Mouse (Mus musculus) midbrain, embryonic 16.5 days (tissue): ENCODE results near the gene D130043K22Rik. TPM values are rescaled to one million over a fixed set of nuclear protein-coding genes. Genes with fewer than 3 reads are reported as not detected.
A peak's percentile ranks its signal among the peaks of the same experiment; 100 is the strongest.

ENCODE experiments used
- ATAC-seq: fragments of 200-750 bp; cut with Nextera tagmentation; 2 replicates; pipeline ENCODE4 v1.8.0; 2017; ENCODE audit warnings: moderate TSS enrichment
- H3K27ac ChIP-seq: fragments of 300-500 bp; sonication (generic); 2 replicates; pipeline ENCODE4 v1.5.1; 2014; ENCODE audit warnings: mild to moderate bottlenecking, low read length, mixed read lengths
- H3K27me3 ChIP-seq: fragments of 300-500 bp; sonication (generic); 2 replicates; pipeline ENCODE4 v1.6.1; 2014; ENCODE audit warnings: low read depth, low read length, mixed read lengths; ENCODE audit not compliant: control insufficient read depth, insufficient read depth
- H3K36me3 ChIP-seq: fragments of 300-500 bp; sonication (generic); 2 replicates; pipeline ENCODE4 v1.6.1; 2014; ENCODE audit warnings: mild to moderate bottlenecking, low read length, moderate library complexity, mixed read lengths; ENCODE audit not compliant: control insufficient read depth, insufficient read depth
- H3K4me1 ChIP-seq: fragments of 300-500 bp; sonication (generic); 2 replicates; pipeline ENCODE4 v1.6.1; 2014; ENCODE audit warnings: mild to moderate bottlenecking, low read length, mixed read lengths; ENCODE audit not compliant: control insufficient read depth, insufficient read depth
- H3K4me2 ChIP-seq: fragments of 300-500 bp; sonication (generic); 2 replicates; pipeline ENCODE4 v1.6.1; 2014; ENCODE audit warnings: mild to moderate bottlenecking, low read length, mixed read lengths
- H3K4me3 ChIP-seq: fragments of 300-500 bp; sonication (generic); 2 replicates; pipeline ENCODE4 v1.5.1; 2014; ENCODE audit warnings: low read depth, mild to moderate bottlenecking, low read length, moderate library complexity, mixed read lengths
- H3K9ac ChIP-seq: fragments of 300-500 bp; sonication (generic); 2 replicates; pipeline ENCODE4 v1.6.1; 2014; ENCODE audit warnings: low read depth, low read length, mixed read lengths
- H3K9me3 ChIP-seq: fragments of 300-500 bp; sonication (generic); replicated peaks from 2 replicates; pipeline ENCODE4 v1.6.1; 2014; ENCODE audit warnings: mild to moderate bottlenecking, low read length, mixed read lengths; ENCODE audit not compliant: control insufficient read depth, poor library complexity, severe bottlenecking
- WGBS: fragments of 180-500 bp; shearing (Covaris S2); extraction: QIAGEN DNeasy Blood & Tissue Kit; methylation state at CpG from one replicate; pipeline ENCODE4 v1.1.7; 2014; 5-methylcytosine and 5-hydroxymethylcytosine counted together
- polyA plus RNA-seq: library from polyadenylated mRNA; unstranded; fragments of >200 nt; fragmentation: Nextera tagmentation; extraction: Ambion mirVana; gene quantifications from 2 replicates; pipeline ENCODE4 v1.2.1, GENCODE M21; 2015

The D130043K22Rik gene
- polyA plus RNA-seq: 8.9 and 10.2 TPM in 2 replicates

DNA sequence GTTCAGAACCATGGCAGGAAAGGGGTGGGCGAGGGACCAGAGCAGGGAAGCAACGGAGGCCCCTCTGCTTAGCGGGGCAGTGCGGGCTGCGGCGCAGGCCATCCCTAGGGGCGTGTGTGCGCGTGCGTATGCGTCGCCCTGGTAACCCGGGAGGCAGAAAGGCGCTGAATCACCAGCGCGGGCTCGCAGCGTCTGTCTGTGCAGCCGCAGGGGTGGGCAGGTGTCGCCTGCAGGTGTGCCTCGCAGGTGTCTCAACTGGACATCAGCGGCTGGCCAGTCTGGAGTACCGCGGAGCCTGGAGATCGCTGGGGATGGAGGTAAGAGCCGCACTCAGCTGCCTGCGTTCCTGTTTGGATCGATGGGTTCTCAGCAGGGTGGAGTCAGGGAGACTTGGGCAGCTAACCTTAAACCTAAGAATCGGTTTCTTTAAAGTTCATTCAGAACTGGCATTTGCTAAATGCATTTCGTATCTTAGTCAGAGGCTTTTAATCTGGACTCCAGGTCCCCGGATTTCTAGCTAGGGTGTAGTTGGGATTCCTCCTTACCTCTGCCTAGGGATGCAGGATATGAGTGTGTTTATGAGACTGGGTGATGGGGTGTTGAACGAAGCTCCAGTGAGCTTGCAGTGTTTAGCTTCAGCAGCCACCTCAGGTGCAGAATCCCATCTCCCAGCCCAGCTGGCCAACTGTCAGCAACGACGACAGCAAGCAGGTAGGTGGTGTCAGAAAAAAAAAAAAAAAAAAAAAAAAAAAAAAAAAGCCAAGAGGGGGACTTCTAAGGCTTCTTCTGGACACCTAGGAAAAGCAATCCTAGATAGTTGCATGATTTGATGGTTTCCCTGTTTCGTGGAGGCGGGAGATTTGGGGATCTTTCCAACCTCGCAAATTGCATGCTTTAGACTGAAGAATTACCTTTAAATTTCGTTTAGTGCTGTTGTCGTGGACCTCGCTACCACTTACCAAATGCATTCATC, at the start of gene D130043K22Rik:
D130043K22Rik (plus strand) TSS at position 153 of the 973 bp plus-strand sequence.
- Histone ChIP-seq H3K27ac (peak within 1 kb of the TSS; percentile 55; the same call in 1 of the 2 replicates), H3K9me3 (no peaks in the 10 kb centered on the region), H3K27me3 (no peaks in the 10 kb centered on the region), H3K36me3 (no peaks in the 10 kb centered on the region), H3K9ac (peak within 1 kb of the TSS; percentile 73), H3K4me3 (peak within 1 kb of the TSS; percentile 60), H3K4me2 (peak within 1 kb of the TSS; percentile 78), H3K4me1 (peaks cover 14% of the 10 kb centered on the region)
- WGBS: 7% methylated on average over 40 of the region's 40 CpGs
- ATAC-seq: peak; percentile 97

- no peaks in the 10 kb centered on the region for H3K27me3 ChIP-seq
- H3K27ac ChIP-seq: no peak overlapping the region
- no peak overlapping the region for H3K4me2 ChIP-seq
- H3K9me3 ChIP-seq: no peaks in the 10 kb centered on the region
- 98% methylated on average over 4 of the region's 4 CpGs for WGBS
- H3K36me3 ChIP-seq: no peaks in the 10 kb centered on the region
- ATAC-seq: no peak
- H3K4me3 ChIP-seq: no peak overlapping the region
- peaks cover 14% of the 10 kb centered on the region for H3K4me1 ChIP-seq
- no peak overlapping the region for H3K9ac ChIP-seq
Observed at GRCm38 (mm10) chr13:24798686-24799085, 46.2 kb upstream of the D130043K22Rik start.

- no peak for ATAC-seq
- no peak overlapping the region for H3K27ac ChIP-seq
- H3K9ac ChIP-seq: no peak overlapping the region
- no peaks in the 10 kb centered on the region for H3K36me3 ChIP-seq
- peak overlapping the region; percentile 61; the same call in 1 of the 2 replicates for H3K4me3 ChIP-seq
- peak overlapping the region; percentile 76 for H3K4me2 ChIP-seq
- no peaks in the 10 kb centered on the region for H3K9me3 ChIP-seq
- 70% methylated on average over 5 of the region's 5 CpGs for WGBS
- H3K4me1 ChIP-seq: peaks cover 20% of the 10 kb centered on the region
- no peaks in the 10 kb centered on the region for H3K27me3 ChIP-seq
Observed at GRCm38 (mm10) chr13:24799378-24799777, 45.6 kb upstream of the D130043K22Rik start.

DNA sequence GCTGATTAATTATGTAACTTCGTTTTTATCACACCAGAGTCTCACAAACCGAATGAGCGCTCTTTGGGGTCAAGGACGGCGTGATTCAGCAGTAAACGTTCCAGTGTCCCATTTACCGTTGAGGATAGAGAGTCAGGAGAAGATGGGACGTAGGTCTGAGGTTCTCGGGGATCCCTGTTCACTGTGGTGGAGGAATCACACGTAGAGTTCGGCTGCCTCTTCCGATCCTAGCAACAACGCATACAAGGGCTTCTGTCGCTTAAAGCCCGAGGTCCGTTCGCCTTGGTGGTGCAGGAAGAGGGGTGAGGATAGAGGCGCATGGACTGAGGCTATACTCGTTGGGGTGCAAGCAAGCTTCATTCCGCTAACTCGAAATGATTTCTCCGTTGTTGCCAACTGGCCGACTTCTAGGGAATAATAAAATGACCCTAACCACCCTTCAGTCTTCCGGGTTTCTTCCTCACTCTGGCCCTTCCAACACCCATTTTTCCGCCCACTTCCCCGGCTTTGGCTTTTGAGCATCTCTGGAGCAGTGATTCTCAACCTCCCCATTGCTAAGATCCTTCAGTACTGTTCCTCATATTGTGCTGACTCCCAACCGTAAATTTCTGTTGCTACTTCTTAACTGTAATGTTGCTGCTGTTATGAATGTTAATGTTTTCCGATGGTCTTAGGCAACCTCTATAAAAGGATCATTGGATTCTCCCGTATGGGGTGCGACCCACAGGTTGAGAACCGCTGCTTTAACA, 44.8 kb upstream of the D130043K22Rik start:
- H3K36me3 ChIP-seq: no peaks in the 10 kb centered on the region
- peaks cover 24% of the 10 kb centered on the region for H3K4me1 ChIP-seq
- peak overlapping the region; percentile 61 for H3K4me3 ChIP-seq
- H3K9me3 ChIP-seq: no peaks in the 10 kb centered on the region
- H3K27ac ChIP-seq: peak overlapping the region; percentile 74
- peak; percentile 36 for ATAC-seq
- peak overlapping the region; percentile 76 for H3K4me2 ChIP-seq
- no peaks in the 10 kb centered on the region for H3K27me3 ChIP-seq
- H3K9ac ChIP-seq: peak overlapping the region; percentile 43
- under 1% methylated on average over 31 of the region's 31 CpGs for WGBS

- Histone ChIP-seq H3K27ac (peak overlapping the region; percentile 97), H3K36me3 (no peaks in the 10 kb centered on the region), H3K4me1 (peaks cover 24% of the 10 kb centered on the region), H3K4me3 (peak overlapping the region; percentile 61), H3K9ac (peak overlapping the region; percentile 88), H3K4me2 (peak overlapping the region; percentile 76), H3K27me3 (no peaks in the 10 kb centered on the region), H3K9me3 (no peaks in the 10 kb centered on the region)
- ATAC-seq: peak; percentile 97
- whole genome bisulfite sequencing: under 1% methylated on average over 42 of the region's 42 CpGs
Observed at GRCm38 (mm10) chr13:24800674-24801307, 44.1 kb upstream of the D130043K22Rik start.

GRCm38 (mm10) chr13:24801308-24801921, 43.5 kb upstream of the D130043K22Rik start, which contains the start of gene BC005537:
Gene BC005537, plus strand, starts transcription at chr13:24801657.
- peak; percentile 77 for ATAC-seq
- under 1% methylated on average over 55 of the region's 74 CpGs for WGBS

GRCm38 (mm10) chr13:24802131-24802691, 42.7 kb upstream of the D130043K22Rik start:
- WGBS: under 1% methylated on average over 26 of the region's 26 CpGs
- peaks cover 24% of the 10 kb centered on the region for H3K4me1 ChIP-seq
- H3K4me2 ChIP-seq: peak overlapping the region; percentile 94
- H3K36me3 ChIP-seq: peaks cover 3% of the 10 kb centered on the region; the same call in 1 of the 2 replicates
- H3K9ac ChIP-seq: peak overlapping the region; percentile 88
- H3K4me3 ChIP-seq: peak overlapping the region; percentile 61
- ATAC-seq: no peak
- H3K27me3 ChIP-seq: no peaks in the 10 kb centered on the region
- H3K9me3 ChIP-seq: no peaks in the 10 kb centered on the region
- no peak overlapping the region for H3K27ac ChIP-seq

More at GRCm38 (mm10) chr13:24801308-24801921, 43.5 kb upstream of the D130043K22Rik start, which contains the start of gene BC005537:
- Histone ChIP-seq H3K4me3 (peak within 1 kb of the TSS; percentile 61), H3K4me1 (peaks cover 24% of the 10 kb centered on the region), H3K27me3 (no peaks in the 10 kb centered on the region), H3K36me3 (no peaks in the 10 kb centered on the region), H3K4me2 (peak within 1 kb of the TSS; percentile 94), H3K9me3 (no peaks in the 10 kb centered on the region), H3K9ac (peak within 1 kb of the TSS; percentile 88), H3K27ac (peak within 1 kb of the TSS; percentile 97)

- Histone ChIP-seq H3K4me2 (peak overlapping the region; percentile 94), H3K4me1 (peaks cover 24% of the 10 kb centered on the region), H3K36me3 (peaks cover 5% of the 10 kb centered on the region; the same call in 1 of the 2 replicates), H3K27me3 (no peaks in the 10 kb centered on the region), H3K4me3 (peak overlapping the region; percentile 61), H3K27ac (no peak overlapping the region), H3K9ac (peak overlapping the region; percentile 45; the same call in 1 of the 2 replicates), H3K9me3 (no peaks in the 10 kb centered on the region)
- WGBS: 10% methylated on average over 2 of the region's 2 CpGs
- no peak for ATAC-seq
Observed at GRCm38 (mm10) chr13:24803196-24803595, 41.7 kb upstream of the D130043K22Rik start.
